Mouse (Mus musculus) heart, embryonic 14.5 days (tissue): Measurements from ENCODE around the gene Nupr1. TPM values are rescaled to one million over a fixed set of nuclear protein-coding genes. Genes with fewer than 3 reads are reported as not detected.
A peak's percentile ranks its signal among the peaks of the same experiment; 100 is the strongest.

Source experiments
- ATAC-seq: fragments of 200-750 bp; cut with Nextera tagmentation; 2 replicates; pipeline ENCODE4 v1.8.0; 2017; ENCODE audit warnings: low read depth, moderate TSS enrichment; ENCODE audit not compliant: insufficient number of reproducible peaks, insufficient read depth, low FRiP score
- H3K27ac ChIP-seq, 2 experiments: fragments of 200-500 bp in 1 of 2; fragments of 300-500 bp in 1 of 2; sonication (generic) in 1 of 2; replicated peaks in 1 of 2; 2 replicates each; pipeline ENCODE4 v1.5.1; 2012 to 2014; ENCODE audit warnings: low read depth in 2 of 2, low read length in 2 of 2, control low read depth in 1 of 2, mild to moderate bottlenecking in 1 of 2, mixed read lengths in 1 of 2; ENCODE audit not compliant: control insufficient read depth in 1 of 2, insufficient read depth in 1 of 2
- H3K27me3 ChIP-seq: fragments of 300-500 bp; sonication (generic); 2 replicates; pipeline ENCODE4 v1.6.1; 2014; ENCODE audit warnings: mild to moderate bottlenecking, low read length, control low read depth; ENCODE audit not compliant: control insufficient read depth, insufficient read depth
- H3K36me3 ChIP-seq: fragments of 300-500 bp; sonication (generic); 2 replicates; pipeline ENCODE4 v1.6.1; 2014; ENCODE audit warnings: mild to moderate bottlenecking, control low read depth, low read length, mixed read lengths; ENCODE audit not compliant: control insufficient read depth, insufficient read depth
- H3K4me1 ChIP-seq, 2 experiments: fragments of 200-500 bp in 1 of 2; fragments of 300-500 bp in 1 of 2; sonication (generic) in 1 of 2; 2 replicates each; pipeline ENCODE4 v1.6.1; 2012 to 2014; ENCODE audit warnings: low read length in 2 of 2, control low read depth in 1 of 2, mixed read lengths in 1 of 2; ENCODE audit not compliant: control insufficient read depth in 2 of 2, insufficient read depth in 2 of 2
- H3K4me2 ChIP-seq: fragments of 300-500 bp; sonication (generic); 2 replicates; pipeline ENCODE4 v1.6.1; 2014; ENCODE audit warnings: mild to moderate bottlenecking, low read length
- H3K4me3 ChIP-seq, 2 experiments: fragments of 200-500 bp in 1 of 2; fragments of 300-500 bp in 1 of 2; sonication (generic) in 1 of 2; 2 replicates each; pipeline ENCODE4 v1.5.1; 2012 to 2014; ENCODE audit warnings: low read length in 2 of 2, mild to moderate bottlenecking in 2 of 2, control low read depth in 1 of 2, low read depth in 1 of 2, moderate library complexity in 1 of 2; ENCODE audit not compliant: control insufficient read depth in 1 of 2, insufficient read depth in 1 of 2
- H3K9ac ChIP-seq: fragments of 300-500 bp; sonication (generic); 2 replicates; pipeline ENCODE4 v1.6.1; 2014; ENCODE audit warnings: mild to moderate bottlenecking, low read length
- H3K9me3 ChIP-seq: fragments of 300-500 bp; sonication (generic); 2 replicates; pipeline ENCODE4 v1.6.1; 2016; ENCODE audit warnings: low read length, control low read depth; ENCODE audit not compliant: control insufficient read depth
- WGBS: fragments of 180-500 bp; shearing (Covaris S2); extraction: QIAGEN DNeasy Blood & Tissue Kit; methylation state at CpG from one replicate; pipeline ENCODE4 v1.1.7; 2014; 5-methylcytosine and 5-hydroxymethylcytosine counted together
- microRNA-seq: library from miRNA; unstranded; fragments of <30 nt; microRNA quantifications from one replicate; pipeline ENCODE4, GENCODE M21; 2016
- polyA plus RNA-seq: library from polyadenylated mRNA; unstranded; fragments of >200 nt; fragmentation: Nextera tagmentation; extraction: Ambion mirVana; gene quantifications from 2 replicates; pipeline ENCODE4 v1.2.1, GENCODE M21; 2014

Gene Nupr1
- polyA plus RNA-seq, 1 experiment from 2014 or later, result 10.9 TPM

GRCm38 (mm10) chr7:126583251-126583709, 47.4 kb downstream of the Nupr1 start:
- H3K27ac ChIP-seq, result peak overlapping the region; percentile 76 to 84
- 1% methylated on average over 22 of the region's 22 CpGs for WGBS
- peaks cover 7% of the 10 kb centered on the region for H3K27me3 ChIP-seq
- peak; percentile 55; the same call in 1 of the 2 replicates for ATAC-seq
- H3K4me2 ChIP-seq, result peak overlapping the region; percentile 88
- peak overlapping the region; percentile 56 to 86 for H3K4me3 ChIP-seq
- H3K36me3 ChIP-seq, result peaks cover 7% of the 10 kb centered on the region; the same call in 1 of the 2 replicates
- H3K4me1 ChIP-seq, result peaks cover 0 to 7% of the 10 kb centered on the region in 2 experiments
- H3K9me3 ChIP-seq, result no peaks in the 10 kb centered on the region
- peak overlapping the region; percentile 73 for H3K9ac ChIP-seq

GRCm38 (mm10) chr7:126582759-126583158, 47.9 kb downstream of the Nupr1 start:
- H3K36me3 ChIP-seq, result peaks cover 12% of the 10 kb centered on the region; the same call in 1 of the 2 replicates
- peaks cover 0 to 4% of the 10 kb centered on the region in 2 experiments for H3K4me1 ChIP-seq
- H3K9ac ChIP-seq, result peak overlapping the region; percentile 73
- 0 out of 2 replicates have a peak, but pooled peaks cover 5% of the 10 kb centered on the region for H3K27me3 ChIP-seq
- peak; percentile 33; the same call in 1 of the 2 replicates for ATAC-seq
- peak overlapping the region; percentile 56 to 86 for H3K4me3 ChIP-seq
- WGBS, result 2% methylated on average over 20 of the region's 20 CpGs
- peak overlapping the region; percentile 88 for H3K4me2 ChIP-seq
- H3K27ac ChIP-seq, result peak overlapping the region in 1 of 2 experiments; percentile 76; a peak in 1 of 4 replicates
- H3K9me3 ChIP-seq, result no peaks in the 10 kb centered on the region

- H3K4me3 ChIP-seq, result no peak overlapping the region
- 61% methylated on average over 6 of the region's 6 CpGs for WGBS
- H3K4me2 ChIP-seq, result no peak overlapping the region
- peaks cover 0 to 4% of the 10 kb centered on the region in 2 experiments; a peak in 3 of 4 replicates for H3K4me1 ChIP-seq
- H3K27me3 ChIP-seq, result 0 out of 2 replicates have a peak, but pooled peaks cover 5% of the 10 kb centered on the region
- H3K9me3 ChIP-seq, result no peaks in the 10 kb centered on the region
- no peak for ATAC-seq
- H3K36me3 ChIP-seq, result peaks cover 18% of the 10 kb centered on the region; the same call in 1 of the 2 replicates
- H3K9ac ChIP-seq, result no peak overlapping the region
- no peak overlapping the region for H3K27ac ChIP-seq
Observed at GRCm38 (mm10) chr7:126581661-126582060, 49.0 kb downstream of the Nupr1 start.

GRCm38 (mm10) chr7:126579172-126579571, 51.5 kb downstream of the Nupr1 start:
- Histone ChIP-seq H3K4me2 (no peak overlapping the region), H3K4me3 (no peak overlapping the region), H3K27me3 (no peaks in the 10 kb centered on the region), H3K9me3 (no peaks in the 10 kb centered on the region), H3K9ac (no peak overlapping the region), H3K4me1 (peaks cover 0 to 4% of the 10 kb centered on the region in 2 experiments; a peak in 3 of 4 replicates), H3K27ac (no peak overlapping the region), H3K36me3 (peaks cover 33% of the 10 kb centered on the region)
- 46% methylated on average over 8 of the region's 8 CpGs for WGBS
- no peak for ATAC-seq

GRCm38 (mm10) chr7:126576946-126577345, 53.7 kb downstream of the Nupr1 start:
- no peak for ATAC-seq
- no peak overlapping the region for H3K4me2 ChIP-seq
- H3K9ac ChIP-seq, result no peak overlapping the region
- 54% methylated on average over 8 of the region's 8 CpGs for whole genome bisulfite sequencing
- no peak overlapping the region for H3K27ac ChIP-seq
- H3K27me3 ChIP-seq, result no peaks in the 10 kb centered on the region
- H3K9me3 ChIP-seq, result no peaks in the 10 kb centered on the region
- no peak overlapping the region for H3K4me3 ChIP-seq
- H3K4me1 ChIP-seq, result no peaks in the 10 kb centered on the region
- peaks cover 42% of the 10 kb centered on the region for H3K36me3 ChIP-seq

Small RNA genes lying within 50 kb of the gene (microRNA-seq; reads per million reads assigned to microRNA genes)
- 1.4 reads per million for gene Mir7059

Other genes with a start within 250 kb of the Nupr1 start
- gene Nfatc2ip, start 234.1 kb downstream of the Nupr1 start, polyA plus RNA-seq, result 1.3 and 2.0 TPM in 2 replicates
- not detected in 2 replicates for gene Cd19, start 216.0 kb downstream of the Nupr1 start, polyA plus RNA-seq
- gene Rabep2, start 202.1 kb downstream of the Nupr1 start, polyA plus RNA-seq, result 19.6 and 19.8 TPM in 2 replicates
- gene Atp2a1, start 167.8 kb downstream of the Nupr1 start, polyA plus RNA-seq, result 0.26 and 1.3 TPM in 2 replicates
- 35.6 and 39.0 TPM in 2 replicates for gene Sh2b1, start 155.4 kb downstream of the Nupr1 start, polyA plus RNA-seq
- 188 and 199 TPM in 2 replicates for gene Tufm, start 143.5 kb downstream of the Nupr1 start, polyA plus RNA-seq
- 31.2 and 38.8 TPM in 2 replicates for gene Atxn2l, start 127.4 kb downstream of the Nupr1 start, polyA plus RNA-seq
- gene Eif3c, start 64.5 kb downstream of the Nupr1 start, polyA plus RNA-seq, result 112 and 116 TPM in 2 replicates
- gene Apobr, start 45.9 kb downstream of the Nupr1 start, polyA plus RNA-seq, result 0.53 and 0.81 TPM in 2 replicates
- 14.2 and 21.8 TPM in 2 replicates for gene Cln3, start 45.0 kb downstream of the Nupr1 start, polyA plus RNA-seq
- not detected in 2 replicates for gene Il27, start 35.9 kb downstream of the Nupr1 start, polyA plus RNA-seq
- gene Sgf29, start 18.4 kb upstream of the Nupr1 start, polyA plus RNA-seq, result 22.4 and 30.2 TPM in 2 replicates
- 12.3 and 13.5 TPM in 2 replicates for gene Sult1a1, start 45.6 kb upstream of the Nupr1 start, polyA plus RNA-seq
- 91.7 and 102 TPM in 2 replicates for gene Bola2, start 64.5 kb upstream of the Nupr1 start, polyA plus RNA-seq
- 4.6 and 5.5 TPM in 2 replicates for gene Slx1b, start 64.9 kb upstream of the Nupr1 start, polyA plus RNA-seq
- gene Coro1a, start 76.9 kb upstream of the Nupr1 start, polyA plus RNA-seq, result 10.2 and 13.7 TPM in 2 replicates
- gene Mapk3, start 128.7 kb upstream of the Nupr1 start, polyA plus RNA-seq, result 51.7 and 57.3 TPM in 2 replicates
- 0.67 and 2.7 TPM in 2 replicates for gene Gdpd3, start 135.5 kb upstream of the Nupr1 start, polyA plus RNA-seq
- gene Ypel3, start 146.1 kb upstream of the Nupr1 start, polyA plus RNA-seq, result 102 and 121 TPM in 2 replicates
- gene Tbx6, start 150.6 kb upstream of the Nupr1 start, polyA plus RNA-seq, result 0.26 TPM in 1 of 2 replicates, not detected in the other
- gene Ppp4c, start 161.6 kb upstream of the Nupr1 start, polyA plus RNA-seq, result 132 and 146 TPM in 2 replicates
- 0.81 and 1.2 TPM in 2 replicates for gene Fam57b, start 166.8 kb upstream of the Nupr1 start, polyA plus RNA-seq
- gene 4930451I11Rik, start 200.8 kb upstream of the Nupr1 start, polyA plus RNA-seq, result not detected in 2 replicates
- 0.14 TPM in 1 of 2 replicates, not detected in the other for gene Doc2a, start 216.6 kb upstream of the Nupr1 start, polyA plus RNA-seq
- 10.7 and 11.5 TPM in 2 replicates for gene Hirip3, start 231.1 kb upstream of the Nupr1 start, polyA plus RNA-seq
- gene Ino80e, start 231.5 kb upstream of the Nupr1 start, polyA plus RNA-seq, result 47.9 and 51.9 TPM in 2 replicates